Mouse (Mus musculus) 3T3-L1 (cell line): ENCODE measurements around the gene 1810010D01Rik.

Experiments
- DNase-seq: peaks from one replicate; pipeline ENCODE4 v3.0.0-alpha.2; 2015; ENCODE audit warnings: low read depth, low spot score

The 1810010D01Rik gene

DNA sequence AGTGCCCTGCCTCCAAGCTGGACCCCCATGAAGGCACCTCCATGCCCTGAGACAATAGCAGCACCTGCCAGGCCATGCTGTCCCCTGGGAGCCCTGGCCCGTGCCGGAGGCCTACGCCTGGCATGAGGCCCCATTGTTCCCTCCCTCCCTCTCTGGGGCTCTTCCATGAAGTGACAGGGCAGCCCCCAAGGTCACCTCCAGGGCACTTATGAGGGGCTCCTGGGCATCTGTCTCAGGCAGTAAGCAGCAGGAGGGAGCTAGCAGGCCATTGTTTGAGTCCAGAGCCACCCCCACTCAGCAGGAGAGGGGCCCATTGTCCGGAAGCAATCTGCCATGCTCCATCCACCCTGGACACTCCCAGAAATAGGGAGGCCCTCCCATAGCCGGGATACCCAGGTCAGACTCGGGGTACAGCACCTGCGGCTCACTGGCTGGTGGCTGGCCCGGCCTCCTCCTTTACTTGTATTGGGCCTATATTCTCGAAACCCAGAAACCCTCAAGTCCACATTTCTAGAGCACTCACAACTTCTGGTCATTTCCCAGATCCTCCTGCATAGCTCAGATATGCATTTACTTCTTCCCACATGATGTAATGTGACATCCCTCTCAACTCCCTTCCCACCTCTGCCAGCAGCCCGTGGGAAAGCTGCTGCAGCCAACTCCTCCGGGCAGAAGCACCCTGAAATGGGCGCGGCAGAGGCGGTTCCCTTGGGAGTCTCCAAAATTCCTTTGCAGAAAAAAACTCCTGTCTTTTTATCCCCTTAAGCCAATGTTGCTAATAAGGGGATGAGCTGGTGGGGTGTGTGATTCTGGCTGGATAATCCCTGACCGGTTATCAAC is 30.9 kb downstream of the 1810010D01Rik start:
- no peak for DNase-seq

DNA sequence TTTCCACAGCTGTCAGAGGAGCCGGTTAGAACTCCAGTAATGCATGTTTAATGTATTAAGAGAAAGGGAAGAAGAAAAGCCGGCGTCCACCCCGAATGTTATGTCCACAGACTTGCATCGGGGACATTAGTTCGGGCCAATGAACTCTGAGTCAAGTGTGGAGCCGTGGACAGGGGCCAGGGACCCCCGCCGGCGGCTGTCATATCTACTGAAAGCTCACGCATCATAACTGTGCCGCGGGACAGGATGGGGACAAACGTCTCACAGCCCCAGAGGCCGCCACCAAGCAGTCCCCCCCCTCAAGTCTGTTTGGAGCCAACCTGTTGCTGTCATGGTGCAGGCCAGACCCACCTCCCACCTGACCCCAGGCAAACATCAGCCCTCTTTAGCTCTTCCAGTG is 34.4 kb downstream of the 1810010D01Rik start:
- DNase-seq, result no peak

DNA sequence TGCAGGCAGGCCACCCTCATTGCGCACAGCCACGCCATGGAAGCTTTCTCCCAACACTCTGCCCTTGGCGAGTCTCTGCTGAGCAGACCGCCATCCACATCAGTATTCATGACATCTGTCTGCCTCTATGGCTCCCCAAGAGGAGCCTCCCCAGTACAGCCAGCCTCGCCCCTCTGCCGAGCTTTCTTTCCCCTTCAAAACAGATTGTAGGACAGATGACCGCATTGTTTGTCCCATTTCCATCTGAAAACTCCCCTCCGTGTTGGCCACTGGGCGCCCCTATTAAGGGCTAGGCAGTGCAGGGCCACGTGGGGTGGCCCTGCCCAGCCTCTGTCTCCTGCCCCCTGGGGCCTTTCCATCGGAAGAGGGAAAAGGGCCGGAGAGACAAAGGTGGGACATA is 34.8 kb downstream of the 1810010D01Rik start:
- DNase-seq, result no peak

DNA sequence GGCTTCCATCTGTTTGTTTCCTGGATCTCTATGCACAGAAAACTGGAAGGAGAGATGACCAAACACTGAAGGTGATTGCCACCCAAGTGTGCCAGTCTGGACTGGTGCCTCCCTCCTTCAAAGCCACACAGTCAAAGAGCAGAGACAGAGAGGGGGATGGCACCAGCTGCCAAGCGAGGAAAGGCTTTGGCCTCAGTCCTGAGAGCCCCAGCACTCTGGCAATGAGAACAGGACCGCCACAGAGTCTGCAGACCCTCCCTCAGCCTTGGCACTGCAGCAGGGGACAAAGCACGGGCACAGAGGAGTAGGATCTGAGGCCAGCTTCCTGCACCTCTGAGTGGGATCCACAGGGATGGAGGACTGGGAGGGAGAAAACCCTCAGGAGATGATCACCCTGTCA is 38.2 kb downstream of the 1810010D01Rik start:
- no peak for DNase-seq

DNA sequence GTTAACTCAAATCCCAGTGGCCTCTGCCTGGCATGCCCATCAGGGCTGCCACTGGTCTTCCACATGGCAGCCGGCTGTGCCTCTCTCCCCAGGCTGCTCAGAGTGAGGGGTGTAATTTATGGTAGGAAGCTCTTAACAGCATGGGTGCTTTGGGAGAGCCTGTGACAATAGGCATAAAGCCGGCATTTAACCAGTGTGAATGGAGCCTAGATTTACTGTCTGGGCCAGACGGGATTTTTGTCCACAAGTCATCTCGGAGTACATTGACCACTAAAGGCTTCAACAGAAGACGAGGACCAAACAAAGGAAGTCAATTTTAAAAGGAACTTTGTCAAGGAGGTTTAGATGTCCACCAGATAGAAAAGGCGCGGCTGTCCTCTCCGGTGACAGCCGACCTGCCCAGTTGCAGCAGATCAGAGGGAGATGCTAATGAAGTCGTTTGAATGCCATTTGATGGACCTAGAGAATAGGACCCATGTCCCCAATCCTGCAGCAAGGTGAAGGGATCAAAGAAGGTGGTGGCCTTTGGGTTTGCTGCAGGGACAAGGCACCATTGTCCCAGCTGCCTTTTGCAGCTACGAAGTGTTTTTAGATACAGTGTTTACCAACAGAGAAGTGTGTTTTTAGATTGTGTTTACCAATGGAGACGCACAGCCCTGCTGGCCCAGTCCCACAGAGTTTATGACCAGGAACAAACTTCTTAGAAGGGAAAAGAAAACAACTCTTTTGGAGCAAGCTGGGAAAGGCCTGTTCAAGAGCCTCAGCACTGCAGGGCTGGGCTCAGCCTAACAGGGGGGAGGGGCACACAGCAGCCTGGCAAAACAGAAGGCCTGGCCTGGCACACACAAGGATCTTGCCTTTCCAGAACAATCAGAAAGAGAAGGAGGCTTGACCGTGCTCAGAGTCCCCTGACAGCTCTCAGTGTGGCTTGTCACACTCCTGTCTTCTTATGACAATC is 48.4 kb downstream of the 1810010D01Rik start:
- DNase-seq, result no peak
